Mouse (Mus musculus) kidney, postnatal 4 days (tissue): ENCODE results near the gene Ccdc60.

Experiments used
- DNase-seq, 2 experiments: peaks; one replicate each; pipeline ENCODE4 v3.0.0; 2021; ENCODE audit warnings: mixed read lengths in 2 of 2

Gene Ccdc60

DNA sequence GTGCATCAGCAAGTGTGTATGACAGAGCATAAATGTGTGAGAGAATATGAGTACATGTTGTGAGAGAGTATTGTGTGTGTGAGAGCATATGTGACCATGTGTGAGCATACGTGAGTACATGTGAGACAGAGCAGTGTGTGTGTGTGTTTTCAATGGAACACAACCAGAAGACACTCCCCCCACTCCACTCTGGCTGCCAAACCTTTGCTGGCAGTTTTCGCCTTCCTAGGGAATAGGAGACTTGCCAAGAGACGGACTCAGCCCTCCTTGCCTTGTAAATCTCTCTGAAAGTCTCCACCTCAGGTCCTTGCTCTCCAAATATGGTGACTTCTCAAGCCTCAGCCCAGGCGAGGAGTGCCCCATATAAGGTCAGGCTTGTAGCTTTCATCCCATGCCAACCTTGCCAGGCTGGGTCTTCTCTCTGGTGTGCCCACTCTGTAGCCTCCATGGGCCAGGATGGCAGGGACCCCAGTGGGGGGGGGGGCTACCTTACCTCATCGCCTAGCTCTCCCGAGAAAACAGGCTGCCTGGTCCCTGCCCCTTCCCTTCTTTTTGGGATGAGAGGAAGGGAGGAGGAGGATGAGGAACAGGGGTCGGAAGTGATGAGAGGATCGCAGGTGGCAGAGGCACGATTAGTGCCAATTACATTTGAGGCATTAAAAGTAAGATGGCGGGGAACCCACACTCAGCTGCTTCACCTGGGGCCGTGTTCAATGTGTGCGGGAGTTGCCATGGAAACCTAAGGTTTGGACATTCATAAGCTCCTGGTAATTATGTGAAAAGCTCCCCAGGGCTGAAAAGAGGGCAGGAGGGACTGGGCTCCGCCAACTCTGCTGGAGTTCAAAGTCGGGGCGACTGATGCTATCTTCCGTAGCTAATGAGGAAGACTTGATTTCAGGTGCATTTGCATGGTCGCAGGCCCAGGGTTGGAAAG is 19.3 kb downstream of the Ccdc60 start:
- no peak for DNase-seq

DNA sequence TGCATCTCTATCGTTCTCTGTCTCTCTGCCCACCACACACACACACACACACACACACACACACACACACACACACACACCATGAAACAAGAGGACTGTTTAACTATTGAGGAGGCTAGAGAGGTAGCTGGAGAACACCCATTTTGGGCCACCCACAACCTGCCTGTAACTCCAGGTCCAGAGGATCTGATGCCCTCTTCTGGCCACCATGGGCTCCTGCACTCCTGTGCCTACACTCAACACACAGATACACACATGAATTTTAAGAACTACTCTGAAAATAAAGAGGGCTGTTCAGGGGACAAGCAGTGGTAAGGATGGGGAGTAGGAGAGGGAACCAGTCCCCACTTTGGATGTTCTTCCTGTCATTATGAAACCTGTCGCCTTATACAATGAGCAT is 26.1 kb downstream of the Ccdc60 start:
- DNase-seq: no peak

DNA sequence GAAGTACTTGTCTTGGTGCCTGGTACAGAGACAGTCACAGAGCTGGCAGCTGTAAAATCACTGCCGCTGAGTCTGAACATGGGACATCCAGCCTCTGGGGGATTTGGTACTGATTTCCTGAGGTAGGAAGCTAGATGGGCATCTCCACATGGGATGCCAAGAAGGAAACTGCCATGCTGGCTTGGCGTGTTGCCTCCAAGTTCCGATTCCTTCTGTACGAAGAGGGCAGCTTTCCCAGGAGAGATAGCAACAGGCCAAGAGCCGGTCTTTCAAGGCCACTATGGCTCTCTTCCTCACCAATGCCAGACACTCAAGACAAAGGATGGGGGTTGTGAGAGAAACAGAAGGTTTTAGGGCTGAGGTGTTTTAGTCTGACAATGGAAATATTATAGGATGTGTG is 26.8 kb downstream of the Ccdc60 start:
- DNase-seq: no peak

DNA sequence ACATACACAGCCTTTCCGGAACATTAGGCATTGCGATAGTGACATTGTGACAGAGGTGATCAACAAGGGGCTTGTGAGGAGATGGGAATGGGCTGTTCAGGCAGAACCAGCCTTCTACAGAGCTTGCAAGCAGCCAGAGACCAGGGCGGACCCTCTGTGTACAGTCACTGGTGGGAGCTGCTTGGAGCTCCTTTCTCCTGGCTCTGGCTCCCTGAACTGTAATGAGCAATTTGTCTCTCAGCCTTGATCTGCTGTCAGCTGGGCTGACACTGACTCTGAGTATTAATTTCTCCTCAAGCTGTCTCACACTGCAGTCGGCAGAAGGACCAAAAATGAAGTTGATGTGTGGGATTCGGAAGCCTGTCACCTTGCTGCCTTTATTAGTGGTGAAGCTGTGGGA is 28.4 kb downstream of the Ccdc60 start:
- no peak for DNase-seq

DNA sequence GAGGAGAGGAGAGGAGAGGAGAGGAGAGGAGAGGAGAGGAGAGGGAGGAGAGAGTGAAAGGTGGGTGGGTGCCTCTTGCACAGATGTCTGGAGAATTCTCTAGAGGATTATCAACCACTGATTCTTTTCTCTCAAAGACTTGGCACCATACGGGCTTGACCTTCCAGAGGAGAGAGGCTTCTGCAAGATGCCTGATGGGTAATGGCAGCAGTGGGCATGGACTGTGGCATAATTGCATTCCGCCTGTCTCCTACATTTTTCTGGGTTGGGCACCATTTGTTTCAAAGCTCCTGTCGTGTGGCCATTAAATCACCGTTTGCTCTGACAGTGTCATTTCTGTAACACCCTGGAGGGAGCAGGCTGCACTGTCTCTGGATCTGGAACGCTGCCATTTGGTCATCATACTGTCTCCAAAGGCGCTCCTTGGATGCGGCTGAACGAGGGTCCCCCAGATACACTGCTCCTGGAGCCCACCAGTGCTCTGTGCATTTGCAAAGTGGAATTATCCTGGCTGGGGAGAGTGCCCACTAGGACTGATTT is 30.4 kb downstream of the Ccdc60 start:
- DNase-seq: no peak

DNA sequence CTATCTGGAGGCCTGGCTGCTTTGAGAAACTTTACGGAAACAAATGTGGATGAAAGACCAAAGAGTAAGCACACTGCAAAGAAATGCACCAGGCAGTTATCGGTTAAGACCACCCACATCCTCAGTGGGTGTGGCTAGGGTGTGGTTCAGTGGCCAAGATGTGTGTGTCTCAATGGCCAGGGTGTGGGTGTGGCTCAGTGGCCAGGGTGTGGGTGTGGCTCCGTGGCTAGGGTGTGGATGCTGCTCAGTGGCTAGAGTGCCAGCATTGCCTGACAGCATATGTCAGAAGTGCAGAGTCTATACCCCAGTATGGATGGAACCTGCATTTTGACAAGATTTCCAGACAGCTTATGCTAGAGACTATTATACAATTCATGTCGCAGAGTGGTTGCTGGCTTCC is 34.9 kb downstream of the Ccdc60 start:
- no peak for DNase-seq

DNA sequence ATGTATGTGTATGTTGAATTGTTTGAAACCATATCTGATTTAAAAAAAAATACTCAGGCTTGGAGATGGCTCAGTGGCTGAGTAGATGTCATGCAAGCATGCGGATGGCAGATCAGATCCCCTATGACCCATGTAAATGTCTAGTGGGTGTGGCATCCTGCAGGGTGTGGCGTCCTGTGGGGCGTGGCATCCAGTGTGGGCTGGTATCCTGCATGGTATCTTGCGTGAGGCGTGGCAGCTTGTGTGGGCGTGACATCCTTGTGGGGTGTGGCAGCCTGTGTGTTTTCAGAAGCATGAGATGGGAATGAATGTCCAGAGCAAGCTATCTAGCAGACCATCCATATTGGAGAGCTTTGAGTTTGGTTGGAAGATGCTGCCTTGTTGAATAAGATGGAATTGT is 36.6 kb downstream of the Ccdc60 start:
- no peak for DNase-seq

DNA sequence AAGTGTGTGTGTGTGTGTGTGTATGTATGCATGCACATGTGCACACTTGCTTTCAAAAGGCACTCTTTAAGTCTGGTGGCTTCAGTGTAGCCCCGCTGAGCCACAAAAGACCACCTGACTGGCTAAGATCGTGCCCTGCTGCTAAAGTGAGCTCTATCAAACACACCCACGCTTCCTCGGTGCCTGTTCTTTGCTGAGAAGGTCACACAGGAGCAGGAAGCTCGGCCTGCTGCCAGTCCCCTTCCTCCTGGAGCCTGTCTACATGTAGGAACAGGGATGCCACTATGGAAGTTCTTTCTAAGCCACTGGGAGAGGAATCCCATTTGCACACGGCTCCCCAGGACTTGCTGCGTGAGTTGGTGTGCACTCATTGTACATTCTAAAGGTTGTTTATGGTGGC is 42.1 kb downstream of the Ccdc60 start:
- peak; percentile 39 to 64 for DNase-seq

DNA sequence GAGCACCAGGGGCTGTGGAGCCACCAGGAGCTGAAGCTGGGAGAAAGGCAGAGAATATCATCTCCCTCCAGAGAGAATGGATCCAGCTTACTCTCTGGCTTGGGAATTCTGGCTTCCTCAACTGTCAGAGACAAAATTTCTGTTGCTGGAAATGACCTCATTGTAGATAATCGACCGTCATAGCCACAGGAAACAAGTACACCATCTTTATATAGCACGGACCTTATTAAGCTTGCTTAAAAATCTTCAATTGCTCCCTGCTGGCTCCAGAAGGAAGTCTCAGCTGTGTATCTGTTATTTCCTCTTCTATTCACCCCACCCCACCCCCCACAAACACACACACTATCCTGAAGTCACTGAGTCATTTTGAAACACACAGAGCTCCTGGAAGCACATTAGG is 44.3 kb downstream of the Ccdc60 start:
- DNase-seq: no peak

DNA sequence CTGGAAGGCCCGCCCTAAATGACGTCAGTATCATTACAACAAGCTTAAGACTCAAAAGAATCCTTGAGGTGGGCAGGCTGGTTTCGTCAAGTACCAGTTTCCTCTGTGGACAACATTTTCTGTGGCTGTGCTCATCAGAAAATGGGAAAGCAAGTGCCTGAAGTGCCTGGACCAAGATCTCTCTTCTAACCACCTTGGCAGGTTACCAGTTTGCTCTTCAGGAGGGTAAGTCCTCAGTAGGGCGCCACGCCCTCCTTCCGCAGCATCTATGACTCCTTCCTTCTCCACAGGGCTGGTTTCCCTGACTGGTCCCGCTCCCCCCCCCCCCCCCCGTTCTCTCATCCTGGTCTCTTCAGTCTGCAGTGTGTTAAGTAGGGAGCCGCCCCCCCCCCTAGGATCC is 45.2 kb downstream of the Ccdc60 start:
- no peak for DNase-seq

DNA sequence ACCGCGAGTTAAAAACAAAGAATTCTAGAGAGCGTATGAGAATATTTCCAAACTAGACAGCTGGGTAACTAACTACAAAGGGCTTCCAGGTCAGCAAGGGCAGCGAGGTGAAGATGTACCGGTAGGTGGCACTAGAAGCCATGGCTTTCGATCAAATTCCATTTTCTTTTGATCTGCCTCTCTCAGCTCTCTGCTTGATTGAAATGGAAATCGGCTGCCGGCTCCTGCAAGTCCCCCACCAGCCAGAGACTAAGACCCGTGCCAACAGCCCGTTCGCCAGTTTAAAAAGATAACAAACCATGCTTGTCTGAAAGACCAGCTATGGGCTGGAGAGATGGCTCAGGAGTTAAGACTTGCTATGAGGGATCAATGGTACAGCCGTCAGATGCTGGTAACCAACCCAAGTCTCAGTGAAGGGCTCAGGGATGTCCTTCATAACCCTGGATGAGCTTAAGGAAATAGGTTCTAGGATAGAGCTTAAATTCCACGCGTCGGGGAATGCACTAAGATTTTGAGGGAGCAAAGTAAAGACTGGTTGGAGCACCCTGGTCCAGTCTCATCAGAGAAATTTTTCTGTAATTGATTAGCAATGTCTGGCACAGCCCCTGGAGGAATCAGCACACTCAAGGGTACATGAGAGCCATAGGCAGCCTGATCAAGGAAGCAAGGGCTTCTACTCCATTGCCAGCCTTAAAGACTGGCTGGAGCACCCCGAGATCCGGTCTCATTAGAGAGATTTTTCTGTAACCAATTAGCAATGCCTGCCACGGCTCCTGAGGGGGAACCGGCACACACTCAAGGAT is 56.7 kb downstream of the Ccdc60 start:
- peak; percentile 74 to 81 for DNase-seq

DNA sequence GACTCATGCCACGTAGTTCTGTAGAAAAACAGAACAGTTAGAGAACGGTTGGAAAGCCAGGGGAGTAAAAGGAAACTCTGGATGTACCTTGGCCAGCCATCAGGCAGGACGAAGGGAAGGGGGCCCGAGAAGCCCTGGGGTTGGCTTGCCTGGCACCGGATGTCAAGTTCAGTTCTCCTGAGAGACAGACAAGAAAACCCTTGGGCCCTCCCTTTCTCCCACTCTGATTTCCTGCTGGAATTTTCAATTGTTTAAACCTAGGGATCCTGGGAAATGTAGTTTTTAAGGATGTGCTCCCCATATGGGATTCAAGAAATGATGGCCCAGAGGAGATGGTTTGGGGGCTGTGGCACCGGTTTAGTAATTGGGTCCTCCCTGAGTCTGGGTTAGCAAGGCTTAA is 60.4 kb downstream of the Ccdc60 start:
- no peak for DNase-seq

DNA sequence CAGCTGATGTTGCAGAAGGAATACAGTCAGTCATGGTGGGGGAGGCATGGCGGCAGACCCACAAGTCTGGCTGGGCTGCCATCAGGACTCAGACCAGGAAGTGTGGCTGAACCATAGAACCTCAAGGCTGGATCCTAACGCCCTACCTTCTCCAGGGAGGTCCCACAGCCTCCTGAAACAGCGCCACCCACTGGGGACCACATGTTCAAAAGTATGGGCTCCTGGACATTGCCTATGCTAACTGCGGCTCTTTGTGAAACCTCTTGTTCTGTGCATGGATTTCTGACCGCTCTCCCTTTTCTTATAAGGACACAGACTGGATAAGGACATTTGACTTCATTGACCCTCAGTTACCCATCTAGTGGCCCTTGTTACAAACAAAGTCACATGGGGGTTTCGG is 64.8 kb downstream of the Ccdc60 start:
- no peak for DNase-seq

DNA sequence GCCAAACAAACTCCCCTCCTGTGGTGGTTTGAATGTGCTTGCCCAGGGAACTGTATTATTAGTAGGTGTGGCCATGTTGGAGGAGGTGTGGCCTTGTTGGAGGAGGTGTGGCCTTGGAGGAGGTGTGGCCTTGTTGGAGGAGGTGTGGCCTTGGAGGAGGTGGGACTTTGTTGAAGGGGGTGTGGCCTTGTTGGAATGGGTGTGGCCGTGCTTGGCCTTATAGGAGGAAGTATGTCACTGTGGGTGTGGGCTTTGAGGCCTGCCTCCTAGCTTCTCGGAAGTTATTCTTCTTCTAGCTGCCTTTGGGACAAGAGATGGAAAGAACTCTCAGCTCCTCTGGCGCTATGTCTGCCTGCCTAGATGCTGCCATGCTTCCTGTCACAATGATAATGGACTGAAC is 66.9 kb downstream of the Ccdc60 start:
- DNase-seq: no peak

DNA sequence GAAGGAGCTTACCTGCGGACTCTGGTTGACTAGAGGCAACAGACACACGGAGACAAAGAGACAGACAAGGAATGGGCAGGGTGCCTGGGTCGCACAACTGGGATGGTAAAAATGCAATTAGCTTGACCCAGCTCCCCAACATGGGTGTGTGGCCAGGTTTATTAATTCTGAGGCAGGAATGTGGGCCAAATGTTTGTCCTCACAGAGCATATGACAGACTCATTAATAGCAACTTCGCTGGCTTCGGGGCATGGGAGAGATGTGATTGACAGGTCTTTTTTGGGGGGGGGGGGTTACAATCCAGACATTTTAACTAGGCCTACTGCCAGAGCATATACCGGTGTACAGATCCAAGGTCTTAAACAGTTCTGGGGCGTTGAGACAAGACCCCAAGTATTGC is 69.5 kb downstream of the Ccdc60 start:
- DNase-seq: no peak

DNA sequence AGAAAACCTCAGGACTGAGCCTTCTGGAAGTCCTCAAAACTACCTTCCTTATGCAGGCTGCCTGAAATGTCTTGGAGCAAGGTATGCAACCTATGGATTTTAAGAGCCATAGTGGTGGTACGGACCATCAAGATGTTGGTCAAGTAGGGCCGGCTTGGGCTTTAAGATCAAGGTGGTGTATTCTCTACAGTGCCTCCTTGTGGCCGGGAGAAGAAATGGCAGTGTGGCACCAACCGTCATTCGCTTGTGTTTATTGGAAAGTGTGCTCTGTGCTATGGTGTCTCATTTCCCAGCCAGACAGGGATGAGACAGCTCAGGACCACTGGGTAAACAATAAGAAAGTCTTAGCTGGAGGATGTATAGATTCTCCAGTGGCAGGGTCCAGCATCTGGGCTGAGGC is 76.1 kb downstream of the Ccdc60 start:
- DNase-seq: no peak

DNA sequence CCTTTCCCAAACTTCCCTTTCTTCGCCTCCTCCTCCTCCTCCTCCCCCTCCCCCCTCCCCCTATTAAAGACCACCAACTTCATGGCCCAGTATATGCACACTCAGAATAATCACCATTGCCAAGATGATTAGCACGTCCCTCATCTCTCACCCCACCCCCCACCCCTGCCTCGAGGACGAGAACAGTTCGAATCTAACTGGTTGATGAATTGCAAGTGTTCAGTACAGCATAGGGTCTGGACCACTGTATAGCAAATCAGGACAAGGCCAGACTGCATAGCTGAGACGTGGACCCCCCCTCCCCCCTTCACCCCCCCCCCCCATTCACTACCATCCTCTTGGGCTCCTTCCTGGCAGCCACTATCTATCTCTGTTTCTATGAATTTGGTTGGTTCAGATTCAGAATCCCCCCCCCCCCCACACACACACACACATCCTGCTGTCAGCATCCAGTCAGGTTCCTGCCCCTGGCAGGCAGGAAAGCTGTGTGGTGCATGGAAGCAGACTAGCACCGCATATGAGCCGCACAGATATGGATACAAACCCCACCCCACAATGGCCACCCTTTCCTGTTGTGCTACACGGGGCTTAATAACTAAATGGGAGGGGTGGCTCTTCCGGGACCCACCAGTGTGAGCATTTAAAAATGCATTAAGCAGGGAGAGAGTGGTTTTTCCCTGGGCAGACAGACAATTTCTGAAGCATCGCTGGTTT is 79.2 kb downstream of the Ccdc60 start:
- peak in 1 of 2 experiments; percentile 4 for DNase-seq

DNA sequence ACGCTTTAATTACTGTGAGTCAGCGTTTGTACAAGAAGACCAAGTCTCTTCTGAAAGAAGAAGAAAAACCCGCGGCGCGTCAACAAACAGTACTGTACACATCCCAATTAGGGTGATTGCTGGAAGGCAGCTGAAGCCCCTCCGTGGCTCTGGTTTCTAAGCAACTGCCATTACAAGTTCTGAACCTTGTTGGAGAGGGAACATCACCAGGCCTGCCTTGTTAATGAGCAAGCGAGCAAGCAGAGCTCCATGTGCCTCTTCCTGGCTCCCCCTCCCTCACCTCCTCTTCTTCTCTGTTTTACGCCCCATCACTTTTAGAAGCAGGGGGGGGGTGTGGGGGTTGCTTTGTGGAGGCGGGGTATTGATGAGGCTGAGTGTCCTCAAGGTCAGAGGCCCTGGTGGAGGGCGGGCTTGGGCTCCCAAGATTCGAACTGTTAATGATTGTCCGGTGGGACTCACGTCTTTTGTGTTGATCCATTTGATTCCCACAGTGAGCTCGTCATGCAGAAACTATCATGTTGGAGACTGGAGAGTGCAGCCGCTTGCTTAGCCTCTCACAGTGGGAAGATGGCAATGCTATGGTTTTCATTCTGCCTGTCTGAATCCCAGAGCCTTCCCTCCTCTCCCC is 79.9 kb downstream of the Ccdc60 start:
- peak in 1 of 2 experiments; percentile 19 for DNase-seq

DNA sequence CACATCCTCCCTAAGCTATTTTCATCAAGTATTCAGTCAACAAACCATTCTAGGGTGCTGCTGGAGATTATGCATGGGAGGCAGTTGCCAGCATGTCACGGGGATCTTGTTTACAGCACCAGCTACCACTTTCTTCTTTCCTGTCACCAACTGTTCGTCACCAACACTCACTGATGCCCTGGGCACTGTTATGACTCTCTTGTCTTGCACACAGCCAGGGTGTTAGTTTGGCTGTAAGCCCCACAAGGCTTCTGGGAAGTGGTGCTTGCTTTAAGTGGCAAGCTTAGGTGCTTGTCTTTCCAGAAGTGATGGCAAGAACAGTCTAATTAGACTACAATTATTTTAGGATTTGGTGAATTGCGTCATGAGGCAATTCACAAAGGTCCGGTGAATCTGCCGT is 86.1 kb downstream of the Ccdc60 start:
- no peak for DNase-seq

DNA sequence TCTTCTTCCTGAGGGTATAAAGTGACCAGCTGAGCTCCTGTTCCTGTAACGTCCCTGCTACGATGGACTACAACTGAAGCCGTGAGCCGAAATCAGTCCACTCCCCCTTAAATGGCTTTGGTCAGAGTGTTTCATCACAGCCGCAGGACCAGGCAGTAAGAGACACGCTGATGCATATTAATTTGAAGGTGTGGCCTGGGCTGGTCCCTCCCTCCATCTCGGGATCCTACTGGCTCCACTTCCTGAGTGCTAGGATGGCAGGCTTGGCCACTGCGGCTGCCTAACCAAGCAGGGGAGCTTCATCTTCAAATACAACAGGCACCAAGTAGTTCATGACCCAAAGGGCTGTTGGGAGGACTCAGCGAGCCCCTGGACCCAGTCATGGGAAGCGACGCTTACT is 94.3 kb downstream of the Ccdc60 start:
- DNase-seq: peak; percentile 8 to 23

DNA sequence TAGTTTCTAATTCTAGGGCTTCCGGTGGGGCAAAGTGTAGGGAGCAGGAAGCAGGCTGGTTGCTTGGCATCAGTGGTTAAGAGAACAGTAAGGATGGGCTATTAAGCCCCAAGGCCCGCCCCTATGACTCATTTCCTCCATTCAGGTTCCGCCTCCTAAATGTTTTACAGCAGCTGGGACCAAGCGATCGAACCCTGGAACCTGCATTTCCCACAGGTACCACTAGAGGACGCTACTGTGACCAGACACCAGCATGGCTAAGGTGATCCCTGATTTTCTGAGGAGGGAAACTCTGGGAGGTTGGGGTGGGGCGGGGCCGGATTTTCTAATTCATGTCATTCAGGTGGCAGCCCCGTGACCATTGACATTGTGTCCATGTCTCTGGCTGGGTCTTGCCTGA is 96.1 kb downstream of the Ccdc60 start:
- DNase-seq: no peak

DNA sequence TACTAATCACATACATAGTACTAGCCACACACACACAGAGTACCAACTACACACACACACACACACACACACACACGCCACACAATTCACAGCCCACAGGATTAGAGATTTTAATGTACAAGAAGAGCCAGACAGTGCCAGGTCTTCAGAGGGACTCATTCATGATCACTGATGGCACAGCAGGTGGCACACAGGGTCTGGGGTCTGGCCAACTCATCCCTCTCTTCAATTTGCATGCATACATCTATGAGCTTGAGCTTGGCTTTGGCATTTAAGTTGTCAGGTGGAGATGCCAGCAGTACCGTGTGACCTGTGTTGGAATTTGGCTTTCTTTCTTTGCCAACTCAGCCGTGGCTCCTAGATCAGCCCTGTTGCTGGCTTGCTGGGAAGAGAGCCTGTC is 97.2 kb downstream of the Ccdc60 start:
- no peak for DNase-seq

DNA sequence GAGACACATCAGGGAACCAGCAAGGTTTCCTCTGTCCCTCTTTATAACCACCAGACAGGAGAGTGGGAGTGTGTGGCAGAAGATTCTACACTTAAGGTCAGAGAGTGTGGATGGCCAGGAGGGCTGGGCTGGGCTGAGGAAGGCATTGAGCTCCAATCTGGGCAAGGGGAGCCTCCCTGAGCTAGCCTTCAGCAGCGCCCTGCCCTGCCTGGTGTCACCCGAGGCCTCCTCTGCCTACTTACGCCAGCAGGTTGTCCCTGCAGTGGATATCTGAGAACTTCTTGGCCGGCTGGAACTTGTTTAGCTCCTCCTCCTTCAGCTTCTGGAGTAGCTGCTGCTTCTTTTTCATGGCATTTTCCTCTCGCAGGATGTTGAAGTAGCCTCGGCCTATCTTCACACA is 99.0 kb downstream of the Ccdc60 start:
- DNase-seq: no peak
